Mouse (Mus musculus) MEL (cell line): ENCODE measurements around the gene Cilp. TPM values are rescaled to one million over a fixed set of nuclear protein-coding genes. Genes with fewer than 3 reads are reported as not detected.

Experiments
- DNase-seq: peaks from one replicate; pipeline ENCODE4 v3.0.0; 2011; ENCODE audit warnings: low read depth, low spot score
- H3K27ac ChIP-seq: 2 replicates; pipeline ENCODE4 v1.5.1; 2012; ENCODE audit warnings: low read depth, mild to moderate bottlenecking, control low read depth, low read length, moderate library complexity; ENCODE audit not compliant: control insufficient read depth
- H3K27me3 ChIP-seq, 2 experiments: fragments of 150-350 bp in 1 of 2; sonication (generic) in 1 of 2; 2 replicates each; pipeline ENCODE4 v1.6.1; 2012; ENCODE audit warnings: low read length in 2 of 2, mild to moderate bottlenecking in 2 of 2, improper control_type of control experiment in 1 of 2, moderate library complexity in 1 of 2; ENCODE audit not compliant: insufficient read depth in 2 of 2, control insufficient read depth in 1 of 2
- H3K36me3 ChIP-seq, 2 experiments: 2 replicates each; pipeline ENCODE4 v1.6.1; 2012 to 2014; ENCODE audit warnings: low read length in 2 of 2, improper control_type of control experiment in 1 of 2, inconsistent platforms in 1 of 2, mild to moderate bottlenecking in 1 of 2; ENCODE audit not compliant: insufficient read depth in 2 of 2, control insufficient read depth in 1 of 2
- H3K4me1 ChIP-seq, 2 experiments: fragments of 150-350 bp in 1 of 2; sonication (generic) in 1 of 2; 2 replicates each; pipeline ENCODE4 v1.6.1; 2012; ENCODE audit warnings: low read length in 2 of 2, improper control_type of control experiment in 1 of 2, mild to moderate bottlenecking in 1 of 2; ENCODE audit not compliant: insufficient read depth in 2 of 2, control insufficient read depth in 1 of 2
- H3K4me3 ChIP-seq, 2 experiments: fragments of 150-350 bp in 1 of 2; sonication (generic) in 1 of 2; 2 replicates each; pipeline ENCODE4 v1.5.1; 2012; ENCODE audit warnings: low read depth in 2 of 2, low read length in 2 of 2, mild to moderate bottlenecking in 2 of 2, moderate library complexity in 2 of 2, control low read depth in 1 of 2, improper control_type of control experiment in 1 of 2; ENCODE audit not compliant: control insufficient read depth in 1 of 2, insufficient read depth in 1 of 2
- H3K79me2 ChIP-seq: 2 replicates; pipeline ENCODE4 v1.6.1; 2012; ENCODE audit warnings: mild to moderate bottlenecking, low read length, moderate library complexity; ENCODE audit not compliant: control insufficient read depth, poor library complexity, insufficient read depth
- H3K9ac ChIP-seq: 2 replicates; pipeline ENCODE4 v1.6.1; 2012; ENCODE audit warnings: low read depth, mild to moderate bottlenecking, control low read depth, low read length, moderate library complexity; ENCODE audit not compliant: control insufficient read depth, poor library complexity, severe bottlenecking
- H3K9me3 ChIP-seq: fragments of 150-350 bp; sonication (generic); replicated peaks from 2 replicates; pipeline ENCODE4 v1.6.1; 2012; ENCODE audit warnings: mild to moderate bottlenecking, low read length, improper control_type of control experiment, moderate library complexity; ENCODE audit not compliant: insufficient read depth
- CHD2 ChIP-seq: IDR thresholded peaks from 2 replicates; pipeline ENCODE4 v1.6.1; 2011; ENCODE audit warnings: low read length, improper control_type of control experiment
- ELF1 ChIP-seq: IDR thresholded peaks from 2 replicates; pipeline ENCODE4 v1.6.1; 2014; ENCODE audit warnings: low read depth, mild to moderate bottlenecking, inconsistent platforms, low read length, improper control_type of control experiment, moderate library complexity
- GATA1 ChIP-seq: IDR thresholded peaks from 2 replicates; pipeline ENCODE4 v1.6.1; 2011; ENCODE audit warnings: low read depth, low read length, improper control_type of control experiment
- JUND ChIP-seq: IDR thresholded peaks from 2 replicates; pipeline ENCODE4 v1.6.1; 2011; ENCODE audit warnings: low read depth, mild to moderate bottlenecking, improper control_type of control experiment, low read length
- KAT2A ChIP-seq: conservative IDR thresholded peaks from 2 replicates; pipeline ENCODE4 v1.6.1; 2012; ENCODE audit warnings: low read depth, low read length, improper control_type of control experiment, inconsistent platforms
- MAX ChIP-seq: IDR thresholded peaks from 2 replicates; pipeline ENCODE4 v1.6.1; 2011; ENCODE audit warnings: low read length, improper control_type of control experiment
- MEF2A ChIP-seq: IDR thresholded peaks from 2 replicates; pipeline ENCODE4 v1.6.1; 2014; ENCODE audit warnings: low read depth, mild to moderate bottlenecking, inconsistent platforms, low read length, improper control_type of control experiment; ENCODE audit not compliant: poor library complexity, insufficient replicate concordance, severe bottlenecking; ENCODE audit errors: extremely low read depth
- RAD21 ChIP-seq: IDR thresholded peaks from 2 replicates; pipeline ENCODE4 v1.6.1; 2011; ENCODE audit warnings: mild to moderate bottlenecking, low read depth, low read length, improper control_type of control experiment
- RCOR1 ChIP-seq: IDR thresholded peaks from 2 replicates; pipeline ENCODE4 v1.6.1; 2012; ENCODE audit warnings: low read depth, mild to moderate bottlenecking, inconsistent platforms, low read length, improper control_type of control experiment
- SIN3A ChIP-seq: IDR thresholded peaks from 2 replicates; pipeline ENCODE4 v1.6.1; 2012; ENCODE audit warnings: low read length, improper control_type of control experiment, inconsistent platforms
- SMC3 ChIP-seq: IDR thresholded peaks from 2 replicates; pipeline ENCODE4 v1.6.1; 2011; ENCODE audit warnings: low read depth, low read length, improper control_type of control experiment
- USF2 ChIP-seq, 2 experiments: IDR thresholded peaks; 2 replicates each; pipeline ENCODE4 v1.6.1; 2011 to 2012; ENCODE audit warnings: improper control_type of control experiment in 2 of 2, low read length in 2 of 2, borderline replicate concordance in 1 of 2, inconsistent platforms in 1 of 2, low read depth in 1 of 2, mild to moderate bottlenecking in 1 of 2; ENCODE audit not compliant: insufficient read depth in 1 of 2
- ZKSCAN1 ChIP-seq: IDR thresholded peaks from 2 replicates; pipeline ENCODE4 v1.6.1; 2012; ENCODE audit warnings: low read depth, mild to moderate bottlenecking, inconsistent platforms, low read length, improper control_type of control experiment, moderate library complexity
- ZNF384 ChIP-seq: IDR thresholded peaks from 2 replicates; pipeline ENCODE4 v1.6.1; 2012; ENCODE audit warnings: low read depth, mild to moderate bottlenecking, inconsistent platforms, low read length, improper control_type of control experiment
- polyA plus RNA-seq, 2 experiments: library from polyadenylated mRNA; stranded (reverse) in 1 of 2; unstranded in 1 of 2; fragments of >175 nt in 1 of 2; fragments of >200 nt in 1 of 2; gene quantifications; 2 replicates each; pipeline versions ENCODE4 v1.2.1 to v1.2.4; 2012; ENCODE audit warnings: low replicate concordance in 2 of 2, low read depth in 1 of 2; ENCODE audit not compliant: insufficient read length in 2 of 2, insufficient read depth in 1 of 2, missing spikeins in 1 of 2
- total RNA-seq: library from RNA; depleted of rRNA; stranded (reverse); fragments of 300-350 nt; gene quantifications from 2 replicates; pipeline ENCODE4 v1.2.3, GENCODE M21; 2012

Gene Cilp
- total and polyA plus RNA-seq, 3 experiments: 0.01 TPM; not detected in 2

- DNase-seq: no peak
- no peak overlapping the region for H3K4me3 ChIP-seq
- H3K9me3 ChIP-seq: no peaks in the 10 kb centered on the region
- no peaks in the 10 kb centered on the region for H3K4me1 ChIP-seq
- peaks cover 2 to 26% of the 10 kb centered on the region in 2 experiments; a peak in 2 of 4 replicates for H3K36me3 ChIP-seq
- no peak for TF ChIP-seq ZNF384
- TF ChIP-seq USF2 (IDR thresholded peaks at IDR 0.05; ENCODE audit: borderline replicate concordance in 1 of 2, insufficient read depth in 1 of 2, low read depth in 1 of 2, low read length in 2 of 2): no peak
- TF ChIP-seq SMC3: no peak
- no peak for TF ChIP-seq RAD21
- no peak for TF ChIP-seq MEF2A
- TF ChIP-seq GATA1: no peak
- no peak for TF ChIP-seq SIN3A
- TF ChIP-seq JUND: no peak
- no peak for TF ChIP-seq MAX
- TF ChIP-seq ZKSCAN1: no peak
- no peak for TF ChIP-seq RCOR1
- no peak for TF ChIP-seq CHD2
- TF ChIP-seq KAT2A: no peak
- 0 out of 2 replicates have a peak, but pooled peaks cover 1% of the 10 kb centered on the region for H3K79me2 ChIP-seq
- H3K27ac ChIP-seq: no peak overlapping the region
- H3K27me3 ChIP-seq: no peaks in the 10 kb centered on the region
- H3K9ac ChIP-seq: no peak overlapping the region
Observed at GRCm38 (mm10) chr9:65306672-65307071, 41.7 kb downstream of the Cilp start.

DNA sequence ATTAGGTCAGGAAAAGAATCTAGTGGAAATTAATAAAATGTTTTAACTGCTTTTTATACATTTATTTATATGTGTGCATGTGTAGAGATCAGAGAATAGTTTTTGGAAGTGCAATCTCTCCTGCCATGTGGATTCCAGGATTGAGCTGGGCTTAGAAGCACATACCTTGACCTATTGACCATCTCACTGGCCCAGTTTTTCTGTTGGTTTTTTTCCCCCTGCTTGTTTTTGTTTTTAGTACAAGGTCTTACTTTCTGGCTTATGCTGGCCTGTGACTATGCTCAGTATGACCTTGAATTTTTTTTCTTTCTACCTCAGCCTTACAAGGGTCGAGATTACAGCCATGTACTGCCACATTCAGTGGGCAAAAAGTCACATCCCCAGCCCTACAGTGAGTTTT, 43.0 kb downstream of the Cilp start:
- H3K79me2 ChIP-seq: 0 out of 2 replicates have a peak, but pooled peaks cover 1% of the 10 kb centered on the region
- H3K36me3 ChIP-seq: peaks cover 2 to 25% of the 10 kb centered on the region in 2 experiments; a peak in 3 of 4 replicates
- H3K27ac ChIP-seq: no peak overlapping the region
- H3K27me3 ChIP-seq: no peaks in the 10 kb centered on the region
- no peak overlapping the region for H3K9ac ChIP-seq
- H3K4me1 ChIP-seq: no peaks in the 10 kb centered on the region; a peak in 1 of 4 replicates
- no peaks in the 10 kb centered on the region for H3K9me3 ChIP-seq
- no peak for DNase-seq
- no peak for TF ChIP-seq ELF1
- H3K4me3 ChIP-seq: no peak overlapping the region
